Mouse (Mus musculus) spleen, postnatal 10 days (tissue): ENCODE results near the gene Epha6.
"Not testable (repeated sequence)": the region's sequence is repeated elsewhere in the genome, so short reads cannot be mapped to it uniquely, and the experiment has no call there.

Source experiments
- DNase-seq, 2 experiments: peaks; one replicate each; pipeline ENCODE4 v3.0.0; 2021 to 2022; ENCODE audit warnings: low spot score in 2 of 2

Epha6 gene

GRCm38 (mm10) chr16:59923696-59924095 is 681.6 kb downstream of the Epha6 start:
- DNase-seq = no peak

GRCm38 (mm10) chr16:59880073-59880472 is 725.3 kb downstream of the Epha6 start:
- no peak for DNase-seq

GRCm38 (mm10) chr16:59871792-59872191 is 733.5 kb downstream of the Epha6 start:
- DNase-seq = no peak

GRCm38 (mm10) chr16:59854160-59854717 is 751.1 kb downstream of the Epha6 start:
- no peak for DNase-seq

GRCm38 (mm10) chr16:59852689-59853088 is 752.6 kb downstream of the Epha6 start:
- no peak for DNase-seq

GRCm38 (mm10) chr16:59846574-59846973 is 758.8 kb downstream of the Epha6 start:
- no peak for DNase-seq

- DNase-seq = no peak
Observed at GRCm38 (mm10) chr16:59836778-59837177, 768.6 kb downstream of the Epha6 start.

GRCm38 (mm10) chr16:59836304-59836703 is 769.0 kb downstream of the Epha6 start:
- no peak for DNase-seq

GRCm38 (mm10) chr16:59832468-59832867 is 772.9 kb downstream of the Epha6 start:
- no peak for DNase-seq

- DNase-seq = no peak
Observed at GRCm38 (mm10) chr16:59829655-59830054, 775.7 kb downstream of the Epha6 start.

- DNase-seq = not testable (repeated sequence)
Observed at GRCm38 (mm10) chr16:59799790-59800189, 805.5 kb downstream of the Epha6 start.

GRCm38 (mm10) chr16:59772297-59772696 is 833.0 kb downstream of the Epha6 start:
- no peak for DNase-seq

GRCm38 (mm10) chr16:59770421-59770820 is 834.9 kb downstream of the Epha6 start:
- DNase-seq = no peak

GRCm38 (mm10) chr16:59769936-59770335 is 835.4 kb downstream of the Epha6 start:
- DNase-seq = no peak

GRCm38 (mm10) chr16:59760875-59761274 is 844.5 kb downstream of the Epha6 start:
- no peak for DNase-seq

GRCm38 (mm10) chr16:59750905-59751304 is 854.4 kb downstream of the Epha6 start:
- no peak for DNase-seq

- DNase-seq = no peak
Observed at GRCm38 (mm10) chr16:59743669-59744068, 861.7 kb downstream of the Epha6 start.

- DNase-seq = no peak
Observed at GRCm38 (mm10) chr16:59715524-59715923, 889.8 kb downstream of the Epha6 start.

GRCm38 (mm10) chr16:59693230-59693629 is 912.1 kb downstream of the Epha6 start:
- DNase-seq = no peak

GRCm38 (mm10) chr16:59689120-59689519 is 916.2 kb downstream of the Epha6 start:
- DNase-seq = no peak

- no peak for DNase-seq
Observed at GRCm38 (mm10) chr16:59685135-59685534, 920.2 kb downstream of the Epha6 start.

GRCm38 (mm10) chr16:59683434-59683833 is 921.9 kb downstream of the Epha6 start:
- peak; percentile 7 to 57 for DNase-seq

GRCm38 (mm10) chr16:59682216-59682891 is 923.0 kb downstream of the Epha6 start:
- no peak for DNase-seq

GRCm38 (mm10) chr16:59666938-59667337 is 938.4 kb downstream of the Epha6 start:
- DNase-seq = no peak
